Mouse (Mus musculus): Measurements from ENCODE around the gene Gm16442. TPM values are rescaled to one million over a fixed set of nuclear protein-coding genes. Genes with fewer than 3 reads are reported as not detected.
"Not testable (repeated sequence)": the region's sequence is repeated elsewhere in the genome, so short reads cannot be mapped to it uniquely, and the experiment has no call there.

Gm16442 gene
- not detected in 2 replicates for polyA plus RNA-seq (2012; rRNA removed)

DNA sequence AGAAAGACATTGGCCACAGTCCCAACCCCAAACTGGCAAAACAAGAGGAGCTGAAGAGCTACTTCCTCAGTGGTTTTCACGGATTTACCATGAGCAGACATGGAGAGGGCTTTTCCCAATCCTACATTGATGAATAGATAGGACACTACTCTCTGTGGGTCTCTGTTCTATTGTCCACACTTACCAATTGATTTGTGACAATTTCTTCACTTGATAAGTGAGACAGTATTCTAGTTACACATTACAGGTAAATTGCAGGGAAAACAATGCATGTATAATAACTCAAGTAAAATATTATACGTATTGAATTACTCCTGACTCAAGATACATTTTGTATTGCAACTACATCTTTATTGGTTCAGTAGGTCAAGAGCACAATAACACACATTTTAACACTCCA, at the start of gene Gm16442:
TSS of gene Gm16442 (minus strand) at position 101 of the 400 bp plus-strand sequence.
- DNase-seq; H3K4me3 ChIP-seq (replicated peaks; ENCODE audit: extremely low read depth, low read depth, low read length); H3K4me1 ChIP-seq (ENCODE audit: control insufficient read depth, insufficient read depth, low read length): not testable (repeated sequence)
- no CpG with 5 or more reads among the region's 2 CpGs for WGBS

DNA sequence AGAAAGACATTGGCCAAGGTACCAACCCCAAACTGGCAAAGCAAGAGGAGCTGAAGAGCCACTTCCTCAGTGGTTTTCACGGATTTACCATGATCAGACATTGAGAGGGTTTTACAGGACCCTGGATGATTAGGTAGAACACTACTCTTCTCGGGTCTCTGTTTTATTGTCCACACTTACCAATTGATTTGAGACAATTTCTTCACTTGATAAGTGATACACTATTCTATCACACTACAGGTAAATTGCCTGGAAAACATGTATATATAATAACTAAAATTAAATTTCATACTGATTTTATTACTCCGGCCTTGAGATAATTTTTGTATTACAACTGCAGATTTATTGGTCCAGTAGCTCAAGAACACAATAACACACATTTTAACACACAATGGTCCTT, 45.9 kb upstream of the Gm16442 start, which contains the start of gene Vmn1r94:
TSS of gene Vmn1r94 (minus strand) at position 101 of the 400 bp plus-strand sequence.
- H3K4me3 ChIP-seq (replicated peaks; ENCODE audit: extremely low read depth, low read depth, low read length); H3K4me1 ChIP-seq (ENCODE audit: control insufficient read depth, insufficient read depth, low read length); DNase-seq: not testable (repeated sequence)
- no CpG with 5 or more reads among the region's 3 CpGs for WGBS

DNA sequence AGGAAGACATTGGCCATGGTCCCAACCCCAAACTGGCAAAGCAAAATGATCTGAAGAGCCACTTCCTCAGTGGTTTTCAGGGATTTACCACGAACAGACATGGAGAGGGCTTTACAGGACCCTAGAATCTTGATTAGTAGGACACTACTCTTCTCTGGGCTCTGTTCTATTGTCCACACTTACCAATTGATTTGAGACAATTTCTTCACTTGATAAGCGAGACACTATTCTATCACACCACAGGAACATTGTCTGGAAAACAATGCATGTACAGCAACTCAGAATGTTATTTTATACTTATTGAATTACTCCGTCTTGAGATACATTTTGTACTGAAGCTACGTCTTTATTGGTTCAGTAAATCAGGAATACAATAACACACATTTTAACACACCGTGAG, 16.6 kb upstream of the Gm16442 start, which contains the start of gene Vmn1r93:
TSS of gene Vmn1r93 (minus strand) at position 101 of the 400 bp plus-strand sequence.
- H3K4me3 ChIP-seq (replicated peaks; ENCODE audit: extremely low read depth, low read depth, low read length); DNase-seq; H3K4me1 ChIP-seq (ENCODE audit: control insufficient read depth, insufficient read depth, low read length): not testable (repeated sequence)
- WGBS, result no CpG with 5 or more reads among the region's 5 CpGs

GRCm38 (mm10) chr7:20099380-20099779, 23.0 kb downstream of the Gm16442 start, which contains the start of gene Vmn1r91:
Vmn1r91 (plus strand) TSS chr7:20099680.
- 69% methylated on average over 5 of the region's 5 CpGs for WGBS
- not testable (repeated sequence) for DNase-seq; H3K4me3 ChIP-seq (replicated peaks; ENCODE audit: extremely low read depth, low read depth, low read length); H3K4me1 ChIP-seq (ENCODE audit: control insufficient read depth, insufficient read depth, low read length)

GRCm38 (mm10) chr7:20078118-20078517, 44.3 kb downstream of the Gm16442 start:
- not testable (repeated sequence) for H3K4me3 ChIP-seq (replicated peaks; ENCODE audit: extremely low read depth, low read depth, low read length); DNase-seq; H3K4me1 ChIP-seq (ENCODE audit: control insufficient read depth, insufficient read depth, low read length)
- WGBS, result 69% methylated on average over 18 of the region's 18 CpGs

Other genes starting within 250 kb of the Gm16442 start
- 2.0 TPM in 1 of 2 replicates, not detected in the other for gene Ceacam19, start 234.6 kb downstream of the Gm16442 start, polyA plus RNA-seq (2012; rRNA removed)
- 23.7 and 24.7 TPM in 2 replicates for gene Pvr, start 201.4 kb downstream of the Gm16442 start, polyA plus RNA-seq (2012; rRNA removed)
- gene Igsf23, start 171.8 kb downstream of the Gm16442 start, polyA plus RNA-seq (2012; rRNA removed), result 1.2 and 1.9 TPM in 2 replicates
- gene Ceacam20, start 157.2 kb downstream of the Gm16442 start, polyA plus RNA-seq (2012; rRNA removed), result 0.06 and 0.33 TPM in 2 replicates
- gene Nlrp9b, start 131.1 kb downstream of the Gm16442 start, polyA plus RNA-seq (2012; rRNA removed), result not detected in 2 replicates
- not detected in 2 replicates for gene Vmn1r91, start 22.9 kb downstream of the Gm16442 start, polyA plus RNA-seq (2012; rRNA removed)
- gene Vmn1r93, start 16.5 kb upstream of the Gm16442 start, polyA plus RNA-seq (2012; rRNA removed), result not detected in 2 replicates
- gene Vmn1r94, start 45.8 kb upstream of the Gm16442 start, polyA plus RNA-seq (2012; rRNA removed), result not detected in 2 replicates
- gene Vmn1r95, start 71.1 kb upstream of the Gm16442 start, polyA plus RNA-seq (2012; rRNA removed), result not detected in 2 replicates
- not detected in 2 replicates for gene Gm6164, start 83.0 kb upstream of the Gm16442 start, polyA plus RNA-seq (2012; rRNA removed)
- gene Gm4498, start 111.2 kb upstream of the Gm16442 start, polyA plus RNA-seq (2012; rRNA removed), result not detected in 2 replicates
- gene Gm5890, start 140.3 kb upstream of the Gm16442 start, polyA plus RNA-seq (2012; rRNA removed), result not detected in 2 replicates
- gene Gm4133, start 211.5 kb upstream of the Gm16442 start, polyA plus RNA-seq (2012; rRNA removed), result not detected in 2 replicates

Measured in lung, adult 2 months (tissue).